Mouse (Mus musculus): ENCODE measurements around the gene Creb3l1.

Creb3l1 gene

DNA sequence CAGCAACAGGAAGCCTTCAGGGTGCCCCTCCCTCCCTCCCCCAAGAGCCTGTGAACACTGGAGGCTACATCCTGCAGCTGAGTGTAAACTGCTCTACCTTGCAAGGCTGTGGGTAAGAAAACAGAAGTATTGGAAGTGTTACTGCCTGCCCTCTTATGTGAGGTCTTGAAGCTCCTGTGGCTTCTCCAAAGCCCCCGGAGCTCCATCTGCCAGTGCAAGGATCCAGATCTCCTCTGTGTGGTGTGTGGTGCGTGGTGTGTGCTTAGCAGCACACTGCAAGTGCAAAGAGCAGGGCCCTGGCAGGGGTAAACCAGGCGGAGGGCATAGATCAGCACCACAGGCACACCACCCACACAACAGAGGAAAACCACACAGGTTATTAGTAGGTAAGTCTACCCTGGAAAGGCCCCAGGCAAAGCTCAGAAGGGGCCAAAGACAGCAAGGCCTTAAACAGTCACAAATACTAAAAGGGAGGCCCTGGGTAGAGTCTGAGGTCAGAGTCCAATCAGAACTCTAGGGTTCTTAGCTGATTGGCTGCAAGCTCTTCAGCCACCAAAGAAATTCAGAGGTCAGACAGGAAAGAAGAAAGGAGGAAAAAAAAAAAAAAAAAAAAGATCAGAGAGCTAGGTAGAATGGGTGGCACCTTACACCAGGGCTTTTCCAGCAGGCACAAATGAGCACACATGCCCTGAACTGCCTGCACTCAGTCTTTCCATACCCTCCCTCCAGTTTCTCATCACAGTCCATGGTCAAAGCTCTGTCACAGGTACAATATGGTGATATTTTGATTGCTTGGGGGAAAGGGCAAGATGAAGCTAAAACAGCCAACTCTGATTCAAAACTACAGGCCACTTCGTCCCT is 62.2 kb downstream of the Creb3l1 start:
- DNase-seq, result no peak

DNA sequence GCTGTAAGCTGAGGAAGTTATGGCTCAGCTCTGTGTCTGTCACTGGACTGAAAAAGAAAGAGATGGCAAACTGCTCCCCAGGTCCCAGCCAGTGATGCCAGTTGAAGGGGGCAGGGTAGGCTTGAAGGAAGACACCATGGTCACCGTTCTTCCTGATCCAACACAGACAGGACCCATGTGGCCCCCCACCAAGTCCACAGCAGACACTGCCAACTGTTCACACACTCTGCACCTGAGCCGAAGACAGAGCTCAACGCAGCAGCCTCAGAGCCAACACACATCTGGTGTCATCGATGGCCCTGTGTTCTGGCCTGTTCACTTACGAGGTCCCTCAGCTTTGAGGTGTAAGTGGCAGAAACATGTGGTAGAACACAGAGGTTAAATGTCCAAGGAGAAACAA is 63.8 kb downstream of the Creb3l1 start:
- DNase-seq, result no peak

DNA sequence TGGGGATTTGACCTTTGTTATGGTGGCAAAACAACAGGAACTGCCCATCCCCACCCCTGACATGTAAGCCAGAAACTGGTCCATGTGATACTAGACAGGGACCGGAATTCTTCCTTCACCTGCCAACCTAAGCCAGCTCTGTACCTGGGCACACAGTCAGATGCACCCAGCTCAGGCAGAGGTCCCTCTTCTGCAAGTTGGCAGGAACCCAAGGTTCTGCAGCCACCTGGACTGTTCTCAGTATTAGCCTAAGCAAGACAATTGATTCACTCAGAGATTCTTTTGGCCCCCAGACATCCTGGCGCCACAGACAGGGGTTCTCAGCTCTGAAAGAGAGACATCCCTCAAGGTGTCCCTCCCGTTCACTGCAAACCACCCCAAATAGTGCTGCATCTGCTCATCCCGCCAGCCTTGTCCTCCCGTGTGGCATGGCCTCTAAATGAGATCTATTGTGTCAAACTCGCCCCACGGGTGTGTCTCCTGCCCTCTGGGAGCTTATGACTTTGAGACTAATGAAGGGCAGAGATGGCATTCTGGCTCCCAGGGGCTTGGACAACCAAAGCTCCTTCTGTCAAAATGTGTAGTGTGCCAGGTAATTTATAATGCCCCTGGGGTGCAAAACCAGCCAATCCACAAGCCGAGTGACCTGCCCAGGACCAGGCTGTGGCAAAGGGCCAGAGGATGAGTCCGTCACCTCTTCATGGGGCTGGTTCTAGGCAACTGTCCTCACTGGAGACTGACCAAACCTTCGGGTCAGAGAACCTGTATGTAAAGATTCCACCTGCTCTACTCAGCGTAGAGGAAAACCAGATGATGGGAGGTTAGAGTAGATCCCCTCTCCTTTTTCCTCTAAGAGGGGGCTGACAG is 64.5 kb downstream of the Creb3l1 start:
- peak; percentile 91 for DNase-seq

DNA sequence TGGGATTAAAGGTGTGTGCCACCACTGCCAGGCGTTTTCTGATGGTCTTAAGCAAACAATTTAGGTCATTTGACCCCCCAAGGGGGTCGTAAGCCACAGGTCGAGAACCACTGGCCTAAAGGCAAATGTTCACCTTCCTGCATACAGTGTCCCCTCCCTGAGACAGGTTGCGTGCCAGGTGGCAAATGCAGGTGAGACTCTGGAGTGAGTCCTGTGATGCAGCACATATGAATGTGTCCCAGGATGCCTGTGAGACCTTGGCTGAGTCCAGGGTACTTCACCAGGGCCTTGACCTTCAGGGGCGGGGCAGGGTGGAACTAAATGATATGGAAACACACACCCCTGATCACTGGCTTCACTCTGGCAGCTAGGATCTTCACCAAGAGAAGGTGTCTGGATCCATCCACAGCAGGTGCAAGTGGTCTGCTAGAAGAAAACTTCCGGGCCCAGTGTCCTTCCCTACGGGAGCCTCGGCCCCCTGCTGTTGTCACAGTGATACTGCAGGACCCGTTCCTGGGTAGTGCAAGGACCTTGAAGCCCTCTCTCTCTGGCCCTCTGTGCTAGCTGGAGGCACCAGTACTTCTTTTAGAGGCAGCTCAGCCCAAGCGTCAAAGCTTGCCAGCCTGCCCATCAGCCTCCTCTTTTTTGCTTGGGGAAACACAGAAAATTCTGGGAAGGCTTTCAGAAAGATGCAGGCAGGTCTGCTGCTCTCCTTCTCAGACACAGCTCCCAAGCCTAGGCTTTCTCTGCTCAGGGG is 65.4 kb downstream of the Creb3l1 start:
- peak; percentile 75 for DNase-seq

DNA sequence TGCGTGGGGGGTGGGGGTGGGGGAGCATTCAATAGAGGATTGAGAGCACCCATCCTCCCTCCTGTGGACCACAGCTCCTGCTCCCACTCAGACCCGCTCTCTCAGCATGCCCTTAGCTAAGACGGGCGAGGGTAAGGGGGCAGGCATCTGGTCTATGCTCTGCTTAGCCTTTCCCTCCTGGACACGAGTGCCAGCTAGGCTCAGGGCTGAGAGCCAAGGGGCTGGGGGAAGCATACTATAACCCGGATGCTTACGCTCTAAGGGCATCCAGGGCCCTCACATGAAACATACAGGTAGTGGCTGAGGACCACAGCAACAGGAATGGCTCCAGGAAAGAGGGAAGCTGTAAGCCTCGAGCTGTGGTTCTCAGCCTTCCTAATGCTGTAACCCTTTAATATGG is 66.3 kb downstream of the Creb3l1 start:
- DNase-seq, result no peak

DNA sequence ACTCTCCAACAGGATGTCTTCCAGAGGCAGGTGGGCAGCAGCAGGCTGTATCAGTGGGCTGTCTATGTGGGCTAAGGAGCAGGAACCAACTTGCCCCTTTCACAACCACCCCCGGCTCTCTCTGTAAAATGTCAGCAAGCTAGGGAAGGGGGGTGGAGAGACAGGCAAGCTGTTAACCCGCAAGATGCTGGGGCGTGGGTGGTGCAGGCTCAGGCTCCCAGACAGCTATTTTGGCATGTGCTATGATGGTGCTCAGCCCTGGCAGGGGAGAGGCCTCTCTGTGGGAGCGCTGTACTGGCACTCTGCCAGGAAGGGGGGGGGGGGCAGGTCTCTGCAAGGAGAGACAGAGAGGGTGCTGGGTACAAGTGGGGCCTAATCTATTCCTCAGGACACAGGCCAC is 67.2 kb downstream of the Creb3l1 start:
- DNase-seq, result no peak

DNA sequence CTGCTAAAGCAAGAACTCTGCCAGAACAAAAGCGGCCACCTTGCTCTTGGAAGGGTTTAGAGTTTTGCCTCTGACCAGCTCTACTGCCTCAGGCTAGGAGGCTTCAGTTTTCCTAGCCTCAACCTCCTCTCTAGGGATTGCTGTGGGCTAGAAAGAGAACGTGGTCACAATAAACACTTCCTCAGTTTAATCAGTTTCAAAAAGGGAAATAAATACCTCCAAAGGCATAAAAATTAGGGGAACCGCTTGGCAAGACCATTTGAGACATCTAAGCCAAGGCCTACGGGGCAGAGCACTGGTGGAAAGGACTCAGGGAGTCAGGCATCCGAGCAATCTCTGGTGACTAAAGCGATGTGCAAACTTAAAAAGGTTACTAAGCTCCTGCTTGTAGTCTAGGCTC is 68.4 kb downstream of the Creb3l1 start:
- no peak for DNase-seq

DNA sequence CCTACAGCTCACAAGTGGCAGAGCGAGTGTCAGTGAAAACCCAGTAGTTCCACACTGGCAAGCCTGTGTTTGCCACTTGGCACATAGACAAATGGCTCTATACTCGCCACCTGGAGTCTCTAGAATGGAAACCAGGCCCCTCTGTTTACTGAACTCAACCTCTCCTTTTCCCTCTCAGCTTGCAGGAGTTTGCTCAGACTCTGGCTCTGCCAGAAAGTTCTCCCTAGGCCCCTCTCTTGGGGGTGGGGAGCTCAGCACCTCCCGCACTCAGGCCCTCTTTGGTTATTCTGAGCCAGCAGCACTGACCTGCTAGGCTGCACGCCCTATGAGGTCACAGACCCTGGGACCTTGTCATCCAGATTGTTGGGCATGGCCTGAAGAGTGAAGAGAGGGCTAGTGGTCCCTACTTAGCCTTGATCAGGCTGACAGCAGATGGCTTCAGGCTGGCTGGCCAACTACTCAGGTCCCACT is 69.1 kb downstream of the Creb3l1 start:
- DNase-seq, result no peak

DNA sequence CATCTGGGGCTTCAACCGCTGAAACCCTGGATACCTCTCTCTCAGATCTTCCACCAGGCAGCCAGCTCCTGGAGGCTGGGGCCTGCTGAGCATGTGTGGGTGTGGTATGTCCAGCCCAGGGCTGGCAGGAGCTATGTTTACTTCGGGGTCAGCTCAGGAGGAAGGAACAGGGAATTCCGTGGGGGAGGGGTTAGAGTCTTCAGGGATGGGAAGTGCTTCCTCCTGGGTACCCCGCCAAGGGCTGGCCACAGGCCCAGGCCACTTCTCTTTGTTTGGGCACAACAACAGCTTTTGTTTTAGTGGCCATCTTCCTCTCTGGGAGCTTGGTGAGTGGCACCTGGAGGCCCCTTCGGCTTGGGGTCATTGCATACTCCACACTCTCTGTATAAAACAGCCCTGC is 70.5 kb downstream of the Creb3l1 start:
- no peak for DNase-seq

DNA sequence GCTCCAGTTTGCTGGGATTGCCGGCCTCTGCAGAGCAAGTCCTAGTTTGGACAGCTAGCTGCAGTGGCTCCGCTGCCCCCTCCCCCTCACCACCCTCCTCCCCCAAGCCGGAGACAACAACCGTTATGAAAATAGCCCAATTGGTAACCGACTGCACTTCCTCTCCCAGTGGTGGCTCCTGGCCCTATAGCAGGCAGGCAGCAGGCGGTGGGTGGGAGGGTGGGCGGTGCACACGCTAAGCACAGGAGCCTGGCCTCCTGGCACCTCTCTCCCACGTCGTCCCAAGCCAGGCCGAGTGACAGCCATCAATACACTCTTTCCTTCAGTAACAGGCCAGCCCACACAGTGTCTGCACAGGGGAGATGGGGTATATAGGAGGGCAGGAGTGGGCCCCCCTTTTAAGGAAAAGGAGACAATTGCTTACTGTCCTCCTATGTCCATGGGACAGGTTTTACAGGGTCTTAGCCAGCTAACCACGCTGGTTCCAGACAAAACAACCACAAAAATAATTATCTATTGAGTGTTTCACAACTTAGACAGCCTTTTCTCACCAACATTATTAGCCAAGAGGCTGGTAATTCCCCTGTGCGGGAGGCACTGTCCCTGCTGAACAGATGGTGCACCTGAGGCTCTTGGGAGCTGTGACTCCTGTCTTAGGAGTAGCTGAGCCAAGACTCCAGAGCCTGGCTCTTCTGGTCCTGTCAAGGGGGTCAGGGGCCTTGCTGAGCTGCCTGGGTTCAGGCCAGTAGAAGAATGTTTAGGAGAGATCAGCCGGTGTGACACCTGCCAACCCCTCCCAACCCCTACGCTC is 73.8 kb downstream of the Creb3l1 start:
- peak; percentile 92 for DNase-seq

DNA sequence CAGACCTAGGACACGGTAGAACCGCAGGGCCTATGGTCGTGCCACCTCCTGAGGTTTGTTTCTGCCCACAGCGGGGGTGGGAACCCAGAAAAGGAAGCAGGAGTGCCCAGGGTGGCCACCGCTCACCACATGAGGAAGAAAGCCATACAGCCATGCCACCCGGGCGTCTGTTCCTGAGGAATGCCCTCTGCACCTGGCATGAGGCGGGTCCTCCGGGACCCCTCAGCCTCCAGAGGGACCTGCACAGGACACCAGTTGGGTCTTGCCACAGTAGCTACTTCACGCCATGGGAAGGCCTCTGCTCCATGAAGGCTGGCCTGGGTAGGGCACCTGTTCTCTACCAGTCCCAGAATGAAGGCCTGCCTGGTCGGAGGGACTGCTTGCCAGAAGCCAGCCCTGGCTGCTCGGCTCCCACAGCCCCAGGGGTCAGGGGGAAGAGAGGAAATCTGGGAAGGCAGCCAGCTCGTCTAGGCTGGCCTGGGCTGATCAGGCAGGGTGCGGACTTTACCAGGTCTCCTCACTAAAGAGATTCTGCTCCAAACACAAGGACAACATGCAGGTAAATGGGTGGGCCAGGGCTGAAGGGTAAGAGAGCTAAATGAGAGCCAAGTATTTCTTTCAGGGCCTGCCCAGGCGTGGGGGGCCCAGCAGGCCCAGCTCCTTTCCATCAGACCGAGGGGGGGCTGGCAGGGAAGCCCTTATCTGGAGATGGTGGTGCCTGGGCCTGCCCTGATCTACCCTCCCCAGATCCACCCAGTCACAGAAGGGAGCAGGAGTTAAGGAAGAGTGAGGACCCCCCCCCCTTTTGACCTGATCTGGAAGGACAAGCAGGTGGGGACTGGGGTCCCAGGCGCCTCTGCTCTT is 74.7 kb downstream of the Creb3l1 start:
- peak; percentile 84 for DNase-seq

DNA sequence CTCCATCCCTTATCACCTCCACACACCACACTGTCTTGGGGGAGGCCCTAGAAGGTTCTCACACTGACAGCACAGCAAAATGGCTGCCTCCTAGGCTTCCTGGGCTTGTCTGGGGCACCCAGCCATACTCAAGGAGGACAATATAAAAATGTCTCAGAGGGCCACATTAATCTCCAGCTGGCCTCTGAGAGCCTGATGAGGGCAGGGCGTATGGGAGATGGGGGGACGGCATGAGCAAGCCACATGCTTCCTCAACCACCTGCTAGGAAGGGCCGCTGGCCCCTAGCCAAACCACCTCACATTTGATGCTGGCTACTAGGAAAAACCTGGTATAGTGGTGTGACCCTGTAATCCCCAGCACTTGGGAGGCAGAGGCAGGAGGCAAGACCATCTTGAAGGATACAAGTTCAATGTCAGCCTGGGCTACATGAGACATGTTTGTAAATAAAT is 75.5 kb downstream of the Creb3l1 start:
- no peak for DNase-seq

DNA sequence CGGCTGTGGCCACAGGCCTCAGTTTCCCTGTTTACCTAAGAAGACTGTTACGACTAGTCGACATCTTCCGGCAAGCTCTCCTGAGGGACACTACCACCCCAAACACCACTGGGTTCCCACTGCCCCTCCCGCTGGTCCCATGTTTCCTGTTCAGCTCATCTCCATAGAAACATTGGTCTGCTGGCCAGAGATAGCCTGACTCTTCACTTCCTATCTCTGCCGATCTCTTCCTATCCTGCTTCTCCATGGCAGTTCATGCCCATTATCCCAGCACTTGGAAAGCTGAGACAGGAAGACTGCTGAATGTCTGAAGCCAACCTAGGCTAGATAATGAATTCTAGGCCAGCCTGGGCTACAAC is 76.2 kb downstream of the Creb3l1 start:
- no peak for DNase-seq

DNA sequence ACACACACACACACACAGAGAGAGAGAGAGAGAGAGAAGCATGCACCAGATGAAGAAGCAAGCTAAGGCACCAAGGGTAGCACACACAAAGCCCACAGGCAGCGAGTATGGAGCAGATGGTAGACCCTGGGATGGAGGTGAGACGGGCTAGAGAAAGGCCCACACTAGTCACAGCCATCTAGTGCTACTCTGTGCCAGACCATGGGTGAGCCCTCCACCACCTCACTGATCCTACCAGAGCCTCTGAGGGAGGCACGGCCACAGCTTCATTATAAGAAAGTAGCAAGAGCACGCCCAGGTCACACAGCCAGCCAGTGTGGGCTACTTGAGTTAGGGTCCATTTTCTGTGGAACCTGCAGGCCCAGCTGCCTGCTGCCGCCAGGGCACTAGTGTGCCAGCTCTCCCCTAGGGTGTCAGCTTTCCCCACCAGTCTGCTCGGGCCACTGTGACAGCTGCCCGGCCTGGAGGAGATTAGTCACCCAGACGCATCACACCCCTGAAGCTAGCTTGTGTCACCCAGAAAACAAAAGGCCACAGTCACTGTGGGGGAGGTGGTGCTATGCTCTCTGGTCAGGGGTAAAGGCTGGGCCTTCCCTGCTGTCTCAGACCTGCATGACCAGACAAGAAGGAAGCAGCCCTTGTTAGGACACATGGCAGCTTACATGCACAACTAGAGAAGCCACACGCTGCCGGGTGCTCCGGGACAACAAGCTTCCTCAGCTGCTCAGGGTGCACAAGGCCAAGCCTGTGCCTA is 76.7 kb downstream of the Creb3l1 start:
- no peak for DNase-seq

DNA sequence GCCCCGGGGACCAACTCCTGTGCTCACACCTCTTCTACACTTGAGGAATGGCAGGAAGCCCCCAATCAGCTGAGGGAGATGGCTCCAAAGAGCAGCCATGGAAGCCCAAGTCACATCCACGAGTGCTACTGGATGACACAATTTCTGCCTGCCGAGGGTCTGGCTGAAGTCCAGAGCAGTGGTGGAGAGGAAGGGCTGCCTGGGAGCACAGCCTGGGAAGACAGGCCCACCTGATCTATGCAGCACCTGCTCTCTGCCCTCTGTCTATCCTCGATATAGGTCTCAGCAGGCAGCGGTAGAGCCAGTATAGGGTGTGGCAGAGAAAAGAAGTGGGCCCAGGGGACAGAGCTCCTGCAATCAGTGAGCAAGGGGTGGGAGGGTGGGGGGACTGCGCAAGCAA is 77.5 kb downstream of the Creb3l1 start:
- no peak for DNase-seq

DNA sequence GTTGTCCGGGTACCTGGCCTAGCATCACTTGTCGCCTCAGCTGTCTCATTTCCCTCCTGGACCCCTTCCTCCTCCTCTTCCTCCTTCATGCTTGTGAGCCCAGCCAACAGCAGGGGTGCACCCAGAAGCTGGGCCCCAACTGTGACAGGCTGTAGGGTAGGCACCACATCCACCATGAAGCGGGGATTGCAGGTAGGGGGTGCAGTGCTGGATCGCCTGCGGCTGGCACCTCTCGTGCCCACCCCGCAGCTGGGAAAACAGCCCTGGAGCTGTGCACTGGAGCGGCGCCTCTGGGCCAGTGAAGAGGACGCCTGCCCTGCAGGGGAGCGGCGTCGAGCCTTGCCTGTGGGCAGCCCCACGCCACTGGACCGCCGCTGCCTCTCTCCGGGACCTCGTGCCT is 78.8 kb downstream of the Creb3l1 start, which contains the start of gene Gm9821:
Gene Gm9821 (plus strand): TSS at position 221 of the 400 bp plus-strand sequence.
- no peak for DNase-seq

DNA sequence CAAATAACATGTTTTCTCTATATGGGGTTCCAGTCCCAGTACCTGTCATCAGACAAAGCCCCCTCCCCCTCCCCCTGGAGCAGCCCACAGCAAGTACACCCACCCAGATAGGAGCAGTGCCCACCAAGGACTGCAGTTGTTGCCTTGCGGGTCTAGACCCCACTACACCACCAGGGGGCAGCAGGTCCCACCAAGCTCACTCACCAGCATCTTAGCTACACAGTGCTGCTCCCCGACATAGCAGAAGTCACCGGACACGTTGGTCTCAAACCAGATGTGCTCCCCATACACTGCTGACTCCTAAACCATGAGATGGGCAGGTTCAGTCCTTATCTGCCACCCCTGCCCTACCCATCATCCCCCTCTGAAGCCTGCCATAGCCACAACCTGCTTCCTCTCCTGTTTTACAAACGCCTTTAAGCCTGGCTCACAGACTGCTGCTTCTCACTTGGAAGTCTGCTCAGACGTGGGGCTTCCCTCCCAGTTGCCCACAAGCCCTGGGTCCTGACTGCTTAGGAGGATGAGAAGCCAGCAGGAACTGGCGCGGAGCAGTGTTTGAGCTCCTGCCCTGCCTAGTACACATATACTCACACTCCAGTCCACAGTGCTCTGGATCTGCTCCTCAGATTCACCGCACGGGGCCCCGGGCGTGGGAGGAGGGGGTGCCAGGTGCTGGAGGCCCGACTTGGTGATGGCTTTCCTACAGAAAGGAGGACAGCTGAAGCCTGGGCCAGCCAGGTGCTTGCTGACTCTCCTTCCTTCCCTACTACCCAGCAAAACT is 79.9 kb downstream of the Creb3l1 start:
- DNase-seq, result peak; percentile 88

DNA sequence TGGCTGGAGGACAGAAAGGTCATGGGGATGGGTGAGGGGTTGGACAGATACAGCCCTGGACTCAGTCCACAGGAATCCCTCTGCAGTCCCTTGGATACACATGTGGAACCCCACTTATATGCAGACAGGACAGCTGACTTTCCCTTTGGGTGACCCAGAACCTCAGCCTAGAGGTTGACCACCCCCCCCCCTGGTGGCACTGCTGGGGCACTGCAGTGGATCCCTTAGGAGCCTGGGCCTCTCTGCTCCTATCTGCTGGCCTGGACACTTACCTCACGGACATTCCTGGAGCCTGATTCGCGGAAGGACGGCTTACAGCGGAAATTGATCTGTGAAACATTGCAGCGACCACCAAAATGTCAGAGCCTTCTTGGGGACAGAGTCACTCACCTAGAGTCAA is 81.9 kb downstream of the Creb3l1 start:
- no peak for DNase-seq

DNA sequence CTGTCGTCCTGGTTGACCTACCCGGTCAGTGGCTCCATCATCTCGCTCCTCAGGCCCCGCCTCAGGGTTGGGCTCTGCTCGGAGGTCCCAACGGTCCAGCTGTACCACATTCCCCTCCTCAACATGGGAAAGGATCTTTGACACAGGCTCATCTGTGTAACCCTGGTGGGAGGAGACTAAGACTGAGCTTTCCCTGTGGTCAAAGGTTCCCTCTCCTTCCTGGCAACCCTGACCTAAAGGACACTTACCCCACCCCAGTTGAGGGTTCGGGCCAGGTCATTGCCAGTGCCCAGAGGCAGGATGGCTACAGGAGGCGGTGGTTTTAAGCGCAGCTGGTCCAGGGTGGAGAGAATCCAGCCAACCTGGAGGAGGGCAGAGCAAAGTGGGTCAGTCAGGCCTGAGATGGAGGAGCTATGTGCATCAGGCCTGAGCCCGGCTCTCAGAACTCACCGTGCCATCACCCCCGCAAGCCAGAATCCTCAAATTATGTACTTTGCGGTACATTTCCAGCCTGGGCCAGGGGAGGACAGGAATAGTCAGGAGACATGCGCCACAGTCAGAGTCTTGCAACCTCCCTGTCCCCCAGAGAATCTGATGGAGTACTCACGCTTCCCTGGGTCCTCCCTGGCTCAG is 84.9 kb downstream of the Creb3l1 start:
- no peak for DNase-seq

Measured in cerebellum, adult 9-10 months (tissue).